Mouse (Mus musculus): ENCODE results near the gene Kcng4. TPM values are rescaled to one million over a fixed set of nuclear protein-coding genes. Genes with fewer than 3 reads are reported as not detected.

Kcng4 gene
- polyA plus RNA-seq, 1 experiment from 2014 or later, result not detected

GRCm38 (mm10) chr8:119624916-119625315 is 10.6 kb downstream of the Kcng4 start:
- ATAC-seq (replicated peaks; ENCODE audit: insufficient number of reproducible peaks, insufficient read depth, low FRiP score, low read depth), result no peak
- Histone ChIP-seq H3K4me1 (replicated peaks) (peaks cover 10% of the 10 kb centered on the region), H3K27ac (no peak overlapping the region), H3K4me3 (no peak overlapping the region), H3K4me2 (no peak overlapping the region), H3K36me3 (no peaks in the 10 kb centered on the region), H3K27me3 (peaks cover 3% of the 10 kb centered on the region; the same call in 1 of the 2 replicates), H3K9ac (no peak overlapping the region), H3K9me3 (replicated peaks) (no peaks in the 10 kb centered on the region)
- 81% methylated on average over 7 of the region's 7 CpGs for WGBS

DNA sequence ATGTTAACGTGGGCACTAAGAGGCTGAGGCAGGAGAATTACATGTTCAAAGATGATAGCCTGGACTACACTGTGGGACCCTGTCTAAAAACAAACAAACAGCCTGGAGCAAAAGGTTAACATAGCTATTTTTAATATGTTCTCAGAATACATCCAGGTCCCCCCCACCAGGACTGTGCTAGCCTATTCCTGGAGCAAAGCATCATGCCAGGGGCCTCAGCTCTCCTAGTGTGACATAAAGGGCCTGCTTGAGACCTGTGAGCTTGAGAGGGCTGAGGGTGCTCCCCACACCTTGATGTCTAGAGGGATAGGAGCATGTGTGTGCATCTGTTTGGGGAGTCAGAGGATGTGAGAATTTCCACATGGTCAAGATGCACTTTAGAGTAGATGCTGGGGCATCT is 11.7 kb downstream of the Kcng4 start:
- Histone ChIP-seq H3K4me3 (no peak overlapping the region), H3K9ac (no peak overlapping the region), H3K4me2 (no peak overlapping the region), H3K36me3 (no peaks in the 10 kb centered on the region), H3K27me3 (peaks cover 3% of the 10 kb centered on the region; the same call in 1 of the 2 replicates), H3K4me1 (replicated peaks) (peaks cover 10% of the 10 kb centered on the region), H3K27ac (no peak overlapping the region), H3K9me3 (replicated peaks) (no peaks in the 10 kb centered on the region)
- no peak for ATAC-seq (replicated peaks; ENCODE audit: insufficient number of reproducible peaks, insufficient read depth, low FRiP score, low read depth)
- 85% methylated on average over 1 of the region's 1 CpGs for WGBS

- H3K27ac ChIP-seq, result no peak overlapping the region
- H3K9me3 ChIP-seq (replicated peaks), result no peaks in the 10 kb centered on the region
- H3K36me3 ChIP-seq, result no peaks in the 10 kb centered on the region
- no peak overlapping the region for H3K4me3 ChIP-seq
- no peak for ATAC-seq (replicated peaks; ENCODE audit: insufficient number of reproducible peaks, insufficient read depth, low FRiP score, low read depth)
- H3K4me1 ChIP-seq (replicated peaks), result peaks cover 10% of the 10 kb centered on the region
- H3K27me3 ChIP-seq, result peaks cover 3% of the 10 kb centered on the region; the same call in 1 of the 2 replicates
- H3K4me2 ChIP-seq, result no peak overlapping the region
- no peak overlapping the region for H3K9ac ChIP-seq
- WGBS, result 76% methylated on average over 8 of the region's 8 CpGs
Observed at GRCm38 (mm10) chr8:119623061-119623460, 12.4 kb downstream of the Kcng4 start.

GRCm38 (mm10) chr8:119622555-119622954 is 12.9 kb downstream of the Kcng4 start:
- Histone ChIP-seq H3K4me1 (replicated peaks) (peaks cover 10% of the 10 kb centered on the region), H3K9ac (no peak overlapping the region), H3K27me3 (peaks cover 3% of the 10 kb centered on the region; the same call in 1 of the 2 replicates), H3K4me3 (no peak overlapping the region), H3K36me3 (no peaks in the 10 kb centered on the region), H3K9me3 (replicated peaks) (no peaks in the 10 kb centered on the region), H3K27ac (no peak overlapping the region), H3K4me2 (no peak overlapping the region)
- ATAC-seq (replicated peaks; ENCODE audit: insufficient number of reproducible peaks, insufficient read depth, low FRiP score, low read depth), result no peak
- 58% methylated on average over 4 of the region's 4 CpGs for WGBS

DNA sequence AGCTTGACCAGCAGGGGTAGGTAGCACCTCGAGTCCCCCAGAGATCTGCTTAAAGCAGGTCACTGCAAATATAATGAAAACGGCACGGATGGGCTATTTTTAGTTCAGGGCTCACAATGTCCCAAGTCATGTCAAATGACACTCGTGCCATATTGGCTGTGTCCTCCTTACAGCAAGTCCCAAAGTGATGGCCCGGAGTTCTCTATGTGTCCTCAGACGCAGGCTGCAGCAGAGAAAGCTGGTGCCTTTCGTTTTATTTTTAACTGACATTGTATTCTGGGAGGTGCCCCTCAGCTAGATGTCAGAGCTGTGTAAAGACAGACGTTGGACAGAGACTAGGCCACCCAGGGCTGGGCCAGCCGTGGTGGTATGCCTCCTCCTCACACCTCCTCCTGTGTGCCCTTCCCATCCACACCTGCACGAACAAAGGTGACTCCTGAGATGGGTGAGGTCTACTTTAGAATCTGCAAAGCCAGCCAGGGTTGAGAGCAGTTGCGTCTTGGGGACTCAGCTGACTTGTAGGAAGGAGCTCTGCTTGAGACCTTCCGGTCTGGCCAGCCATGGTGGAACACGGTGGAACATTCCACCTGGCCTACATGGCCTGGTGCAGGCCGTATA is 14.5 kb downstream of the Kcng4 start:
- ATAC-seq (replicated peaks; ENCODE audit: insufficient number of reproducible peaks, insufficient read depth, low FRiP score, low read depth), result no peak
- 54% methylated on average over 14 of the region's 14 CpGs for WGBS
- H3K27me3 ChIP-seq, result peaks cover 3% of the 10 kb centered on the region; the same call in 1 of the 2 replicates

DNA sequence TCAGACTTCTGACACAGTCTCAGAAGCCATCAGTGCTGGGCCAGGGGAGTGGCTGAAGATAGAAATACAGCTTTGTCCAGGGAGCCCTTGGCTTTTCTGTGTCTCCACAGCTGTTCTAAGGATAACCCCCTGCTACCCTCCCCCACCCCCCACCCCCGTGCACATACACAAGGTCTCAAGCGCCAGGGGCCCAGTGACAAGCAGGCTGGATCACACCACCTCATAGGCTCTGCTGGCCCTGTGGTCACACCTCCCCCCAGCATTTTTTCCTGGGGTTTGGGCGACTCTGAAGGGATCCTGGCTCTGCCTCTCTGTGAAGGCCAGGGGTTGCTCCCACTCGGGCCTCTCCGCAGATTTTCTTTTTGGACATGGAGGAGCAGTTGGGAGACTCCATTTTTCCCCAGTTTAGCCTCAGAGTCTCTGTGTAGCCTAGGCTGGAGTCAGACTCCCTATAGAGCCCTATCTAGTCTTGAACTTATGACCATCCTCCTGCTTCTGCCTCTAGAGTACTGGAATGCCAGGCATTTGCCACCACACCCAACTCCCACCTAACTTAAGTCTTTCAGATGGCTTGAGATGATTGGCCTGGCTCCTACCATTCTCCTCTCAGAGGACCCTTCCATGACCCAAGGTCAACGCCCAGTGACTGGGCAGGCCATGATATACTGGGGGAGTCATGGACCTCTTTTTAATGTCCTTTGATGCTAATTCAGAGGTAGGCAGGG is 15.2 kb downstream of the Kcng4 start:
- peaks cover 10% of the 10 kb centered on the region for H3K4me1 ChIP-seq (replicated peaks)
- H3K4me3 ChIP-seq, result no peak overlapping the region
- ATAC-seq (replicated peaks; ENCODE audit: insufficient number of reproducible peaks, insufficient read depth, low FRiP score, low read depth), result no peak
- peaks cover 2% of the 10 kb centered on the region; the same call in 1 of the 2 replicates for H3K27me3 ChIP-seq
- no peaks in the 10 kb centered on the region for H3K9me3 ChIP-seq (replicated peaks)
- no peak overlapping the region for H3K4me2 ChIP-seq
- no peak overlapping the region for H3K9ac ChIP-seq
- H3K27ac ChIP-seq, result no peak overlapping the region
- WGBS, result 68% methylated on average over 6 of the region's 6 CpGs
- H3K36me3 ChIP-seq, result no peaks in the 10 kb centered on the region

More for the DNA sequence above, 14.5 kb downstream of the Kcng4 start:
- H3K9ac ChIP-seq, result no peak overlapping the region
- no peak overlapping the region for H3K27ac ChIP-seq
- H3K9me3 ChIP-seq (replicated peaks), result no peaks in the 10 kb centered on the region
- no peak overlapping the region for H3K4me2 ChIP-seq
- no peaks in the 10 kb centered on the region for H3K36me3 ChIP-seq
- no peak overlapping the region for H3K4me3 ChIP-seq
- peaks cover 10% of the 10 kb centered on the region for H3K4me1 ChIP-seq (replicated peaks)

- Histone ChIP-seq H3K4me1 (replicated peaks) (peaks cover 10% of the 10 kb centered on the region), H3K9me3 (replicated peaks) (no peaks in the 10 kb centered on the region), H3K27me3 (peaks cover 9% of the 10 kb centered on the region; the same call in 1 of the 2 replicates), H3K4me2 (no peak overlapping the region), H3K36me3 (no peaks in the 10 kb centered on the region), H3K27ac (no peak overlapping the region), H3K4me3 (no peak overlapping the region), H3K9ac (no peak overlapping the region)
- no peak for ATAC-seq (replicated peaks; ENCODE audit: insufficient number of reproducible peaks, insufficient read depth, low FRiP score, low read depth)
- 48% methylated on average over 5 of the region's 5 CpGs for WGBS
Observed at GRCm38 (mm10) chr8:119618887-119619286, 16.6 kb downstream of the Kcng4 start.

DNA sequence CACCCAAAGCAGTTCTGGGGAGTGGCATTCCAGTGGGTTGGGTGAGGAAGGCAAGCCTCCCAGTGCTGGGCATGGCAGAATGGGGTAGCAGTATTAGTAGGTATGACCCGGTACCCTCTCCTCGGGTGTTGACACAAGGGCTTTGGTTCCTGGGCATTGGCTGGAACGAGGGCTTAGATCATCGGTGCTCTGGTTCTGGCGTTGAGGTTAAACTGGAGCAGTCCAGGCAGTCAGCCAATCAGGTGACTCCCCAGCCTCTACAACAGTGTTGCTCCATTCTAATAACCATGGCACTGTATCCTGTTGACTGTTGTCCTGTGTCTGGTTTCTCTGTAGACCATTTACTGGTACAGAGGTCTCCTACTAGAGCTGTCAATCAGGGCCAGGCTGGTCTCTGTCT is 17.9 kb downstream of the Kcng4 start:
- WGBS, result 86% methylated on average over 5 of the region's 5 CpGs
- H3K4me2 ChIP-seq, result no peak overlapping the region
- no peaks in the 10 kb centered on the region for H3K36me3 ChIP-seq
- H3K4me1 ChIP-seq (replicated peaks), result peaks cover 10% of the 10 kb centered on the region
- no peak for ATAC-seq (replicated peaks; ENCODE audit: insufficient number of reproducible peaks, insufficient read depth, low FRiP score, low read depth)
- no peak overlapping the region for H3K27ac ChIP-seq
- no peak overlapping the region for H3K9ac ChIP-seq
- no peaks in the 10 kb centered on the region for H3K9me3 ChIP-seq (replicated peaks)
- H3K27me3 ChIP-seq, result peaks cover 13% of the 10 kb centered on the region; the same call in 1 of the 2 replicates
- H3K4me3 ChIP-seq, result no peak overlapping the region

DNA sequence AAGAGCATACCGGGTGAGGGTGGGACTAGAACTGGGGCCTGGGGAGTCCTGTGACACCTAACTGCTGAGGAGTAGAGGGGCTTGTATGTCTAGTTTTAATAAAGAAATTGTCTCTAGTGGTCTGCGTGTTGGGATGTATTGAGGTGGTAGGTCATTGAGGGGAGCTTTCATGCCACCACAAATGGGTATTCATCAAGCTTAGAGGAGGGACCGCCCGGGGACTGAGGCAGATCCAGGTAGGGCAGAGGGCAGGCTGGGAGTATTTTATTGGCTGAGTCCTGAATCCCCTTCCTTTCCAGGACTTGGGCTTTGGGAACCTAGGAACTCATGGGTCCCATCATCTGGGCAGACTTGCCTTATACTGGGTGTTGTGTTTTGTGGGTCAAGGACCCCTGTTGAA is 18.7 kb downstream of the Kcng4 start:
- no peaks in the 10 kb centered on the region for H3K36me3 ChIP-seq
- H3K4me2 ChIP-seq, result no peak overlapping the region
- H3K9ac ChIP-seq, result no peak overlapping the region
- H3K9me3 ChIP-seq (replicated peaks), result no peaks in the 10 kb centered on the region
- WGBS, result 97% methylated on average over 4 of the region's 4 CpGs
- peaks cover 10% of the 10 kb centered on the region for H3K4me1 ChIP-seq (replicated peaks)
- ATAC-seq (replicated peaks; ENCODE audit: insufficient number of reproducible peaks, insufficient read depth, low FRiP score, low read depth), result no peak
- peaks cover 13% of the 10 kb centered on the region for H3K27me3 ChIP-seq
- no peak overlapping the region for H3K4me3 ChIP-seq
- H3K27ac ChIP-seq, result no peak overlapping the region

GRCm38 (mm10) chr8:119616358-119616757 is 19.1 kb downstream of the Kcng4 start:
- H3K27me3 ChIP-seq, result peaks cover 13% of the 10 kb centered on the region
- no peak overlapping the region for H3K4me2 ChIP-seq
- H3K9me3 ChIP-seq (replicated peaks), result no peaks in the 10 kb centered on the region
- no peaks in the 10 kb centered on the region for H3K36me3 ChIP-seq
- WGBS, result 71% methylated on average over 7 of the region's 7 CpGs
- peaks cover 10% of the 10 kb centered on the region for H3K4me1 ChIP-seq (replicated peaks)
- H3K27ac ChIP-seq, result no peak overlapping the region
- ATAC-seq (replicated peaks; ENCODE audit: insufficient number of reproducible peaks, insufficient read depth, low FRiP score, low read depth), result no peak
- no peak overlapping the region for H3K4me3 ChIP-seq
- H3K9ac ChIP-seq, result no peak overlapping the region

GRCm38 (mm10) chr8:119615096-119615495 is 20.4 kb downstream of the Kcng4 start:
- ATAC-seq (replicated peaks; ENCODE audit: insufficient number of reproducible peaks, insufficient read depth, low FRiP score, low read depth), result no peak

More at GRCm38 (mm10) chr8:119615096-119615495, 20.4 kb downstream of the Kcng4 start:
- no peak overlapping the region for H3K4me2 ChIP-seq
- H3K27ac ChIP-seq, result no peak overlapping the region
- H3K27me3 ChIP-seq, result peaks cover 13% of the 10 kb centered on the region
- no peaks in the 10 kb centered on the region for H3K36me3 ChIP-seq
- H3K9me3 ChIP-seq (replicated peaks), result no peaks in the 10 kb centered on the region
- WGBS, result 82% methylated on average over 14 of the region's 14 CpGs
- no peak overlapping the region for H3K4me3 ChIP-seq
- H3K4me1 ChIP-seq (replicated peaks), result no peaks in the 10 kb centered on the region
- H3K9ac ChIP-seq, result no peak overlapping the region
